Mouse (Mus musculus) CD8-positive naive resting alpha-beta T cell, adult 2 months (primary cell): Measurements from ENCODE around the gene Zfp953.
"Not testable (repeated sequence)": the region's sequence is repeated elsewhere in the genome, so short reads cannot be mapped to it uniquely, and the experiment has no call there.

ENCODE experiments used
- DNase-seq, 2 experiments: peaks; one replicate each; pipeline ENCODE4 v3.0.0; 2022; ENCODE audit warnings: low read depth in 2 of 2, low spot score in 2 of 2

The Zfp953 gene

DNA sequence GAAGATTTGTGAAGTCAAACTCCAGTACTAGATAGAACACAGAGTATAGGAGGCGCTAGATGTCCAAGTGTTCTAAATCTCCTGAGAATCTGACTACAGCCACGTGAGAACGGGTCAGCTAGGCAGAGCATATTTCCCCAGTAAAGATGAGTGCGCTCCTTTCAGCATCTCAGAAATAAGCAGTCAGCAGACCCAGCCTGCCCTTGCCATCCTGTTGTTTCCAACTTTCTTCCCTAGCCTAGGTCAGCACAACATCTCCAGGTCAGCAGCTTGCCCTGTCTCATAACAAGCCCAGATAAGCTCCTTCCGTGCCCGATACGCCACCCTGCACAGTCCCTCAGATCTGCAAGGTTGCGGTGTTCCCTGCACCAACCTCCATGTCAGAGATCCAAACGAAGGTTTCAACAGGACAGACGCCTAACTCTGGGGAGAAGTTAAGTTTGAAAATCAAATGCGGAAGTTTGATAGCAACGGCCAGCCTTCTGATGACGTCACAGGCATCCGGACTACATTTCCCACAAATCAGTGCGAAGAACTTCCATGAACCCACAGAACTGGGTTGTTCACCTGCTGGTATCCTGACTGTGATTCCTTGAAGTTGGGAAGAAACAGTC is at the start of gene Zfp953, which contains the start of gene Gm28044:
Gene Zfp953, minus strand, starts transcription at position 475 of the 614 bp plus-strand sequence.
Gene Gm28044, minus strand, starts transcription at position 406 of the 614 bp plus-strand sequence.
- peak; percentile 84 to 88 for DNase-seq

DNA sequence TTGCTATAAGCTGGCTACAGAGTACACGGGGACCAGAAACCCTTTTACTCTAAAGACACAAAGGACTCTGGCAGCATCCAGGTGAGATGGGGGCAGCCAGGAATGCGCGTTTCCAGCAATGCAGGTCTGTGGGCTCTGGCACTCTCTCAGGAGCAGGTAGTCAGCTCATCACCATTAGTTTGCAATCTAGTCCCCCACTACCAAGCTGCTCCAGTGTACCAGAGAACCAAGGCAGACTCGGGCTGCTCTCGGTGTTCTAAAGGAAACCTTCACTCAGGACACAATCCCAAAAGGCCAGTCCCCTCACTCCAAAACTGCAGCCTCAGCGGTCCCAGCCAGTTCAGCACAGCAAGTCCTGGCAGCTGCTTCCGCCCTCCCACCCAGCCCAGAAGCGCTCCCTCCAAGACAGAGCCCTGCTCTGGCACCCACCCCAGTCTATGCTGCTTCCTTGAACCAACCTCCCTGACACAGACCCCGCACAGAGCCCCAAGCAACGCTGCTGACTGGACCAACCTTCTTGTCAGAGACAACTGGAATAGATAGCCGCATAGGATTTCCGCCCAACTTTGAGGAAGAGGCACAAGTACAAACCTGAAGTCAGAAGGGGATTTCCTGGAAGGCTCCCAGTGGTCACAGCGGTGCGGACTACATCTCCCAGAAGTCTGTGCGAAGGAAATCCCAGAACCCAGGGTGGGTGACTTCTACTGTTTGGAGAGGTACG is 38.9 kb upstream of the Zfp953 start, which contains the start of gene Zfp429:
Gene Zfp429, minus strand, starts transcription at position 637 of the 721 bp plus-strand sequence.
- peak; percentile 63 to 65 for DNase-seq

GRCm38 (mm10) chr13:67376255-67376654 is 15.8 kb upstream of the Zfp953 start:
- DNase-seq = not testable (repeated sequence)

DNA sequence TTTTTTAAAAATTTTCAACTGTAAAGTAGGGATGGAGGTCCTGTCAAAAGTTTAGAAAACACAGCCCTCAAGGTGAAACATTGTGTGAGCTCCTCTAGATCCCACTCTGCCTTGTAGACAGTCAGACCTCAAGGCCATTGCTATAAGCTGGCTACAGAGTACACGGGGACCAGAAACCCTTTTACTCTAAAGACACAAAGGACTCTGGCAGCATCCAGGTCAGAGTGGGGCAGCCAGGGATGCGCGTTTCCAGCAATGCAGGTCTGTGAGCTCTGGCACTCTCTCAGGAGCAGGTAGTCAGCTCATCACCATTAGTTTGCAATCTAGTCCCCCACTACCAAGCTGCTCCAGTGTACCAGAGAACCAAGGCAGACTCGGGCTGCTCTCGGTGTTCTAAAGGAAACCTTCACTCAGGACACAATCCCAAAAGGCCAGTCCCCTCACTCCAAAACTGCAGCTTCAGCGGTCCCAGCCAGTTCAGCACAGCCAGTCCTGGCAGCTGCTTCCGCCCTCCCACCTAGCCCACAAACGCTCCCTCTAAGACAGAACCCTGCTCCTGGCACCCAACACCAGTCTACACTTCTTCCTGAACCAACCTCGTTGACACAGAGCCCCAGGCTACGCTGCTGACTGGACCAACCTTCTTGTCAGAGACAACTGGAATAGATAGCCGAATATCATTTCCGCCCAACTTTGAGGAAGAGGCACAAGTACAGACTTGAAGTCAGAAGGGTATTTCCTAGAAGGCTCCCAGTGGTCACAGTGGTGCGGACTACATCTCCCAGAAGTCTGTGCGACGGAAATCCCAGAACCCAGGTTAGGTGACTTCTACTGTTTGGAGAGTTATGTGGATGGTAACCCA is 14.9 kb upstream of the Zfp953 start, which contains the start of the genes Gm28041 and Zfp456:
Gene Gm28041, minus strand, starts transcription at position 684 of the 862 bp plus-strand sequence.
Gene Zfp456, minus strand, starts transcription at position 761 of the 862 bp plus-strand sequence.
- DNase-seq = peak; percentile 74 to 76

- DNase-seq = no peak
Measured at GRCm38 (mm10) chr13:67351854-67352253, 8.6 kb downstream of the Zfp953 start.

- DNase-seq = no peak
Measured at GRCm38 (mm10) chr13:67343422-67343821, 17.0 kb downstream of the Zfp953 start.

DNA sequence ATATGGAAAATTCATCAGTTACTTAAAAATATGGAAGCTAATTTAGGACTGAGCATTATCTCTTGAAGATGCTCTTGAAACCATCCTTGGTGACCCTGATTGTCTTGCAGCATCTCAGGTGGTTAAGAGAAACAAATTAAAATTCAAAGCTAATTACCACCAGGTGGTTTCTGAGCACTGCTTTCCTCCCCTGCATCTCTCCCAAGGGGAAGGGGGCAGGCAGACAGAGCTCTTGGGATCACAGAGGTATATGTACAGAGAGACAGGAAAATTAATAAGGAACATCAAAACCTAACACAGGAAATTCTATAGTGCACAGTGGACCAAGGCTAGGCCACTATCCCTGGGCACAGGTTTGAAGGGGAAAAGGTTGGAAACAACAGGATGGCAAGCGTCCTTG is 27.5 kb downstream of the Zfp953 start:
- DNase-seq = peak in 1 of 2 experiments; percentile 2

- peak; percentile 75 to 80 for DNase-seq
Measured at GRCm38 (mm10) chr13:67332019-67332724, 28.2 kb downstream of the Zfp953 start, which contains the start of gene Zfp595. Gene Zfp595, minus strand, starts transcription at chr13:67332570.

GRCm38 (mm10) chr13:67306718-67307117 is 53.7 kb downstream of the Zfp953 start:
- no peak for DNase-seq

GRCm38 (mm10) chr13:67305822-67306672 is 54.4 kb downstream of the Zfp953 start, which contains the start of gene Zfp457:
Gene Zfp457, minus strand, starts transcription at chr13:67306485.
- DNase-seq = peak; percentile 74 to 88
